Mouse (Mus musculus) thymus, postnatal 4 days (tissue): Measurements from ENCODE around the gene Esm1.
"Not testable (repeated sequence)": the region's sequence is repeated elsewhere in the genome, so short reads cannot be mapped to it uniquely, and the experiment has no call there.

Experiments
- DNase-seq: peaks from one replicate; pipeline ENCODE4 v3.0.0; 2021

Gene Esm1

DNA sequence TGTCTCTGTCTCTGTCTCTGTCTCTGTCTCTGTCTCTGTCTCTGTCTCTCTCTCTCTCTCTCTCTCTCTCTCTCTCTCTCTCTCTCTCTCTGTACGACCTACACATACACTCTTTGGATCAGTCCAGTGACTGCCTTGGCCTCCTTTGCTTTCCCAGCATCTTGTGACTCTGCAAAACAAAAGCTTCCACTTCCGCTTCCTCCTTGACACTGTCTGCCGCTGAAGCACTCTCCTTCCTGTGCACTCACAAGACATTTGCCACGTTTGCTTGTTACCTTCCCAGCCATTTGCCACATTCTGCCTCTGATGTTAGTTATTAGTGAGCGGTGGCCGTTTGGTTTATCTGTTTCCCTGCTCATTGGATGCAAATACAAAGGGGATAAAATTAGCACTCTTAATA, 32.7 kb downstream of the Esm1 start:
- peak; percentile 20 for DNase-seq

DNA sequence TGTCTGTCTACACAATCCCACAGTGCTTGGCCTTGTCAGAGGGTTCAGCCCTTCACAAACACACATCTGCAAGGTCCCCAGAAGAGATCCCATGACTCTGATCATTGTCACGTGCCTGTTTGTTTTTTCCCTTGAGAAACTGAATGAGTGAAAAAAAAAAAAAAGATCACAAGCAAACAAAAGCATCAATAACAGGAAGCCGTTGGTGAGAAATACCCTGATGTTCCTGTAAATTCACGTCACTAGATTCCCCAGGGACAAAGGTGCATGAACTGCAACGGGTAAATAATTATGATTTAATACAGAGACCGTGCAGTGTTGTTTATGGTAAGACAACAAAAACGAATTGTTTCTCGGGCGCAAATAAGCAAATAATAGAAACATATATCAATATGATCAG, 35.6 kb downstream of the Esm1 start:
- DNase-seq: no peak

- not testable (repeated sequence) for DNase-seq
Observed at GRCm38 (mm10) chr13:113252580-113252979, 43.1 kb downstream of the Esm1 start.

GRCm38 (mm10) chr13:113256766-113257165, 47.3 kb downstream of the Esm1 start:
- DNase-seq: no peak

- DNase-seq: peak; percentile 69
Observed at GRCm38 (mm10) chr13:113257190-113257589, 47.7 kb downstream of the Esm1 start.

GRCm38 (mm10) chr13:113259237-113259636, 49.8 kb downstream of the Esm1 start:
- DNase-seq: no peak

DNA sequence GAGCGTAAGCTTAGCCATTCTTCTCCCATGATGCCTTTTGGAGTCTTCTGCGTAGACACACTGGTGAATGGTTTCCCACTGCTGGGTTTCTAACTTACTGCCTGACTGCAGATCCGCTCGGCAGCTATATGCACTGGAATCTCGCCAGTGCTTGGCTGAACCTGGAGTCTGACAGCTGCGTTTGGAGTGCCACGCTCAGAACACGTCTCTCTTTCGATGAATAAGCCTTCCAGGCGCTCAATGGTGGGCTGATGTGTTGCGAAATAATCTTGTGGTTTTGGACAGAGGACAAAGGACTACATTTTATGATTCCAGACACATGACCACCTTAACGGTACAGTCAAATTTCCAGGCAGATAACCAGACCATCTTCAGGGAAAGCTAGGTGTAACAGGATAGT, 53.4 kb downstream of the Esm1 start:
- DNase-seq: no peak

GRCm38 (mm10) chr13:113265257-113265656, 55.8 kb downstream of the Esm1 start:
- peak; percentile 78 for DNase-seq

- DNase-seq: peak; percentile 80
Observed at GRCm38 (mm10) chr13:113266495-113266951, 57.1 kb downstream of the Esm1 start.

- DNase-seq: no peak
Observed at GRCm38 (mm10) chr13:113267204-113267603, 57.7 kb downstream of the Esm1 start.
